Mouse (Mus musculus) kidney, postnatal 0 days (tissue): Measurements from ENCODE around the gene Grk5. TPM values are rescaled to one million over a fixed set of nuclear protein-coding genes. Genes with fewer than 3 reads are reported as not detected.

Experiments
- ATAC-seq: fragments of 200-750 bp; cut with Nextera tagmentation; replicated peaks from 2 replicates; pipeline ENCODE4 v1.8.0; 2017; ENCODE audit warnings: low read depth, moderate number of reproducible peaks, moderate TSS enrichment, moderate library complexity; ENCODE audit not compliant: low FRiP score
- DNase-seq: peaks from one replicate; pipeline ENCODE4 v3.0.0-alpha.2; 2016; ENCODE audit warnings: low spot score
- H3K27ac ChIP-seq: fragments of 300-500 bp; sonication (generic); 2 replicates; pipeline ENCODE4 v1.5.1; 2014; ENCODE audit warnings: mild to moderate bottlenecking
- H3K27me3 ChIP-seq: fragments of 300-500 bp; sonication (generic); 2 replicates; pipeline ENCODE4 v1.6.1; 2014; ENCODE audit warnings: low read length, mixed read lengths; ENCODE audit not compliant: insufficient read depth
- H3K36me3 ChIP-seq: fragments of 300-500 bp; sonication (generic); 2 replicates; pipeline ENCODE4 v1.6.1; 2014; ENCODE audit warnings: low read length, mixed read lengths; ENCODE audit not compliant: insufficient read depth
- H3K4me1 ChIP-seq: fragments of 300-500 bp; sonication (generic); replicated peaks from 2 replicates; pipeline ENCODE4 v1.6.1; 2014; ENCODE audit warnings: antibody characterized with exemption, low read length, mixed read lengths; ENCODE audit not compliant: insufficient read depth
- H3K4me2 ChIP-seq: fragments of 300-500 bp; sonication (generic); 2 replicates; pipeline ENCODE4 v1.6.1; 2014; ENCODE audit warnings: mild to moderate bottlenecking, low read length, moderate library complexity, mixed read lengths
- H3K4me3 ChIP-seq: fragments of 300-500 bp; sonication (generic); replicated peaks from 2 replicates; pipeline ENCODE4 v1.5.1; 2014; ENCODE audit warnings: low read depth, low read length
- H3K9ac ChIP-seq: fragments of 300-500 bp; sonication (generic); 2 replicates; pipeline ENCODE4 v1.6.1; 2014; ENCODE audit warnings: low read depth, low read length
- H3K9me3 ChIP-seq: fragments of 300-500 bp; sonication (generic); replicated peaks from 2 replicates; pipeline ENCODE4 v1.6.1; 2016; ENCODE audit warnings: low read length, inconsistent platforms, mixed read lengths
- CTCF ChIP-seq: IDR thresholded peaks from 2 replicates; pipeline ENCODE4 v1.5.1; 2016; ENCODE audit warnings: antibody characterized with exemption, low read depth, mild to moderate bottlenecking, moderate library complexity
- WGBS: fragments of 180-500 bp; shearing (Covaris S2); extraction: QIAGEN DNeasy Blood & Tissue Kit; methylation state at CpG from one replicate; pipeline ENCODE4 v1.1.7; 2014; 5-methylcytosine and 5-hydroxymethylcytosine counted together
- polyA plus RNA-seq: library from polyadenylated mRNA; unstranded; fragments of >200 nt; fragmentation: Nextera tagmentation; extraction: Ambion mirVana; gene quantifications from 2 replicates; pipeline ENCODE4 v1.2.1, GENCODE M21; 2015

Grk5 gene
- polyA plus RNA-seq, 1 experiment from 2014 or later, result 2.3 TPM

GRCm38 (mm10) chr19:61131096-61131495 is 241.5 kb downstream of the Grk5 start:
- H3K4me1 ChIP-seq, result no peaks in the 10 kb centered on the region
- H3K4me2 ChIP-seq, result no peak overlapping the region
- DNase-seq, result no peak
- TF ChIP-seq CTCF, result no peak
- no peaks in the 10 kb centered on the region for H3K27me3 ChIP-seq
- H3K4me3 ChIP-seq, result no peak overlapping the region
- 93% methylated on average over 10 of the region's 10 CpGs for WGBS
- ATAC-seq, result no peak
- H3K9me3 ChIP-seq, result no peaks in the 10 kb centered on the region
- H3K9ac ChIP-seq, result no peak overlapping the region
- H3K27ac ChIP-seq, result no peak overlapping the region
- H3K36me3 ChIP-seq, result no peaks in the 10 kb centered on the region

DNA sequence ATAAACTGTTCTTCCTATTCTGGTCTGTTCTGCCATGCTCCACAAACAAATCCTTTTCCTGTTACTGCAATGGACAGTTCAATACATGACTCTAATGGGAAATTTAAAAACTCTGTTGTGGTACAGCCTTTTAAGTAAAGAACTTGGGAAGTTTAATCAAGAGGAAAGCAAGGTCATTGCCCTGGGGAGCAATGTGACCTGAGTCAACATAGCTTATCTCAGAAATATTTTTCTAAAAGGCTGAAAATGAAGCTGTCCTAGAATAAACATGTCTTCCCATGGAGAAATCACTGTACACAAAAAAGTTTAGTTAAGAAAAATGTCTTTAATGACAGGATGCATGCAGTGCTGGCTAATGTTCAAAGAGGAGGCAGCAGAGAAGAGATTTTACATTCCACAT is 249.1 kb downstream of the Grk5 start:
- DNase-seq, result peak; percentile 16
- no peak for TF ChIP-seq CTCF
- no peaks in the 10 kb centered on the region for H3K27me3 ChIP-seq
- H3K9ac ChIP-seq, result no peak overlapping the region
- H3K4me3 ChIP-seq, result no peak overlapping the region
- no peaks in the 10 kb centered on the region for H3K9me3 ChIP-seq
- no peak overlapping the region for H3K27ac ChIP-seq
- no peak for ATAC-seq
- peaks cover 12% of the 10 kb centered on the region for H3K4me1 ChIP-seq
- H3K36me3 ChIP-seq, result no peaks in the 10 kb centered on the region
- H3K4me2 ChIP-seq, result no peak overlapping the region

- under 1% methylated on average over 18 of the region's 18 CpGs for WGBS
- no peaks in the 10 kb centered on the region for H3K9me3 ChIP-seq
- no peaks in the 10 kb centered on the region for H3K27me3 ChIP-seq
- H3K4me2 ChIP-seq, result peak within 1 kb of the TSS; percentile 63
- no peak for TF ChIP-seq CTCF
- ATAC-seq (peak; percentile 100), DNase-seq (peak; percentile 97)
- H3K36me3 ChIP-seq, result no peaks in the 10 kb centered on the region
- peak within 1 kb of the TSS; percentile 57 for H3K9ac ChIP-seq
- H3K4me1 ChIP-seq, result peaks cover 12% of the 10 kb centered on the region
- peak within 1 kb of the TSS; percentile 47 for H3K27ac ChIP-seq
- peak within 1 kb of the TSS; percentile 60 for H3K4me3 ChIP-seq
Measured at GRCm38 (mm10) chr19:61140342-61141206, 251.0 kb downstream of the Grk5 start, which contains the start of gene Zfp950. Zfp950 (minus strand) TSS chr19:61140840.

DNA sequence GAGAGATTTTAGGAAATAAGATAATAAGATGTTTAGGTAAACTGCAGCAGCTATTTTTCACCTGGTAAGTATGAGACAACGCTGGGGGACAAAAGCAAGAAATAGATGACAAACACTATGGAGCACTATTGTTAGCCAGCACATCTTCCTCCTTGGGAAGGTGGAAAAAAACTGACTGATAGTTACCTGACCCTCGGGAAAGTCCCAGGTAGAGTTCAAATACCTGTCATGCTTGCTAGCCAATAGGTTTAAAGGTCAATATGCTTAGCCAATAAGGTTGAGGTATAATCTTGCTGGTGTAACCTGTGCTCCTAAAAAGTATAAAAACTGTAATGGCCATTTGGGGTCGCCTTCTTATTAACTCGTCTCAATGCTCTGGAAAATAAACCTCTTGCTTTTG is 251.8 kb downstream of the Grk5 start:
- Histone ChIP-seq H3K4me3 (peak overlapping the region; percentile 60; the same call in 1 of the 2 replicates), H3K36me3 (no peaks in the 10 kb centered on the region), H3K4me2 (peak overlapping the region; percentile 63), H3K9ac (peak overlapping the region; percentile 57; the same call in 1 of the 2 replicates), H3K27ac (no peak overlapping the region), H3K27me3 (no peaks in the 10 kb centered on the region), H3K9me3 (no peaks in the 10 kb centered on the region), H3K4me1 (peaks cover 12% of the 10 kb centered on the region)
- 23% methylated on average over 4 of the region's 4 CpGs for WGBS
- TF ChIP-seq CTCF, result no peak
- DNase-seq (no peak), ATAC-seq (no peak)

Other genes with a start within 250 kb of the Grk5 start
- 0.69 and 0.75 TPM in 2 replicates for gene Nanos1, start 133.8 kb upstream of the Grk5 start, polyA plus RNA-seq
- 97.2 and 108 TPM in 2 replicates for gene Eif3a, start 99.1 kb upstream of the Grk5 start, polyA plus RNA-seq
- gene Fam45a, start 78.2 kb upstream of the Grk5 start, polyA plus RNA-seq, result 26.5 and 29.1 TPM in 2 replicates
- 8.3 and 8.7 TPM in 2 replicates for gene Sfxn4, start 28.3 kb upstream of the Grk5 start, polyA plus RNA-seq
- 190 and 193 TPM in 2 replicates for gene Prdx3, start 15.2 kb upstream of the Grk5 start, polyA plus RNA-seq